Mouse (Mus musculus): ENCODE measurements around the gene Prkce. TPM values are rescaled to one million over a fixed set of nuclear protein-coding genes. Genes with fewer than 3 reads are reported as not detected.
A peak's percentile ranks its signal among the peaks of the same experiment; 100 is the strongest.

Prkce gene
- polyA plus RNA-seq, 1 experiment from 2014 or later = 6.7 TPM

- Histone ChIP-seq H3K27ac (peak overlapping the region; percentile 79), H3K4me1 (peaks cover 38% of the 10 kb centered on the region)
Observed at GRCm38 (mm10) chr17:86404795-86405501, 237.4 kb downstream of the Prkce start.

GRCm38 (mm10) chr17:86405644-86406043, 238.1 kb downstream of the Prkce start:
- Histone ChIP-seq H3K4me3 (no peak overlapping the region), H3K9ac (no peak overlapping the region), H3K9me3 (no peaks in the 10 kb centered on the region), H3K27me3 (no peaks in the 10 kb centered on the region), H3K4me1 (peaks cover 36% of the 10 kb centered on the region), H3K36me3 (no peaks in the 10 kb centered on the region), H3K27ac (peak overlapping the region; percentile 79), H3K4me2 (replicated peaks) (no peak overlapping the region; the same call in 1 of the 2 replicates)
- WGBS = 65% methylated on average over 8 of the region's 8 CpGs
- 0 out of 2 replicates have a peak, but pooled peaks have one; percentile 16 for ATAC-seq (ENCODE audit: low FRiP score, low read depth)

More at GRCm38 (mm10) chr17:86404795-86405501, 237.4 kb downstream of the Prkce start:
- ATAC-seq (ENCODE audit: low FRiP score, low read depth) = peak; percentile 62
- Histone ChIP-seq H3K36me3 (no peaks in the 10 kb centered on the region), H3K4me3 (no peak overlapping the region), H3K9ac (no peak overlapping the region), H3K9me3 (no peaks in the 10 kb centered on the region), H3K27me3 (no peaks in the 10 kb centered on the region), H3K4me2 (replicated peaks) (peak overlapping the region; percentile 5)
- WGBS = 29% methylated on average over 11 of the region's 11 CpGs

GRCm38 (mm10) chr17:86407921-86408613, 240.5 kb downstream of the Prkce start:
- Histone ChIP-seq H3K9me3 (no peaks in the 10 kb centered on the region), H3K36me3 (no peaks in the 10 kb centered on the region), H3K9ac (no peak overlapping the region), H3K4me2 (replicated peaks) (no peak overlapping the region), H3K4me3 (no peak overlapping the region), H3K27ac (no peak overlapping the region), H3K27me3 (no peaks in the 10 kb centered on the region), H3K4me1 (peaks cover 50% of the 10 kb centered on the region)
- ATAC-seq (ENCODE audit: low FRiP score, low read depth) = no peak
- 87% methylated on average over 8 of the region's 8 CpGs for WGBS

GRCm38 (mm10) chr17:86408614-86409006, 241.0 kb downstream of the Prkce start:
- no peak overlapping the region for H3K4me3 ChIP-seq
- no peaks in the 10 kb centered on the region for H3K36me3 ChIP-seq
- no peak overlapping the region for H3K4me2 ChIP-seq (replicated peaks)
- ATAC-seq (ENCODE audit: low FRiP score, low read depth) = no peak
- H3K27me3 ChIP-seq = no peaks in the 10 kb centered on the region
- H3K4me1 ChIP-seq = peaks cover 49% of the 10 kb centered on the region
- no peak overlapping the region for H3K9ac ChIP-seq
- H3K27ac ChIP-seq = no peak overlapping the region
- 90% methylated on average over 5 of the region's 5 CpGs for WGBS
- no peaks in the 10 kb centered on the region for H3K9me3 ChIP-seq

- ATAC-seq (ENCODE audit: low FRiP score, low read depth) = no peak
- H3K9ac ChIP-seq = no peak overlapping the region
- no peaks in the 10 kb centered on the region for H3K27me3 ChIP-seq
- no peaks in the 10 kb centered on the region for H3K36me3 ChIP-seq
- no peaks in the 10 kb centered on the region for H3K9me3 ChIP-seq
- H3K4me1 ChIP-seq = peaks cover 40% of the 10 kb centered on the region
- H3K4me2 ChIP-seq (replicated peaks) = no peak overlapping the region
- H3K27ac ChIP-seq = no peak overlapping the region
- H3K4me3 ChIP-seq = no peak overlapping the region
- 88% methylated on average over 8 of the region's 8 CpGs for WGBS
Observed at GRCm38 (mm10) chr17:86409485-86409884, 241.9 kb downstream of the Prkce start.

- no peak for ATAC-seq (ENCODE audit: low FRiP score, low read depth)
- WGBS = 48% methylated on average over 12 of the region's 12 CpGs
- Histone ChIP-seq H3K27me3 (no peaks in the 10 kb centered on the region), H3K27ac (no peak overlapping the region), H3K4me1 (peaks cover 30% of the 10 kb centered on the region), H3K9ac (no peak overlapping the region), H3K36me3 (no peaks in the 10 kb centered on the region), H3K9me3 (no peaks in the 10 kb centered on the region), H3K4me3 (no peak overlapping the region), H3K4me2 (replicated peaks) (no peak overlapping the region)
Observed at GRCm38 (mm10) chr17:86410496-86410895, 242.9 kb downstream of the Prkce start.

GRCm38 (mm10) chr17:86412141-86412540, 244.6 kb downstream of the Prkce start:
- no peak overlapping the region for H3K4me3 ChIP-seq
- H3K9ac ChIP-seq = no peak overlapping the region
- no peaks in the 10 kb centered on the region for H3K36me3 ChIP-seq
- H3K27me3 ChIP-seq = no peaks in the 10 kb centered on the region
- H3K9me3 ChIP-seq = no peaks in the 10 kb centered on the region
- ATAC-seq (ENCODE audit: low FRiP score, low read depth) = no peak
- 70% methylated on average over 6 of the region's 6 CpGs for WGBS
- H3K4me1 ChIP-seq = peaks cover 26% of the 10 kb centered on the region
- no peak overlapping the region for H3K27ac ChIP-seq
- no peak overlapping the region for H3K4me2 ChIP-seq (replicated peaks)

- 82% methylated on average over 8 of the region's 8 CpGs for WGBS
- peaks cover 16% of the 10 kb centered on the region for H3K4me1 ChIP-seq
- H3K9me3 ChIP-seq = no peaks in the 10 kb centered on the region
- H3K27me3 ChIP-seq = no peaks in the 10 kb centered on the region
- H3K36me3 ChIP-seq = no peaks in the 10 kb centered on the region
- no peak overlapping the region for H3K9ac ChIP-seq
- H3K4me2 ChIP-seq (replicated peaks) = no peak overlapping the region
- ATAC-seq (ENCODE audit: low FRiP score, low read depth) = no peak
- no peak overlapping the region for H3K27ac ChIP-seq
- no peak overlapping the region for H3K4me3 ChIP-seq
Observed at GRCm38 (mm10) chr17:86414608-86415007, 247.0 kb downstream of the Prkce start.

- no peak overlapping the region for H3K4me3 ChIP-seq
- H3K36me3 ChIP-seq = no peaks in the 10 kb centered on the region; the same call in 1 of the 2 replicates
- 90% methylated on average over 7 of the region's 7 CpGs for WGBS
- H3K27me3 ChIP-seq = no peaks in the 10 kb centered on the region
- no peak overlapping the region for H3K4me2 ChIP-seq (replicated peaks)
- H3K9ac ChIP-seq = no peak overlapping the region
- no peak for ATAC-seq (ENCODE audit: low FRiP score, low read depth)
- H3K27ac ChIP-seq = no peak overlapping the region
- H3K4me1 ChIP-seq = peaks cover 10% of the 10 kb centered on the region; the same call in 1 of the 2 replicates
- H3K9me3 ChIP-seq = peaks cover 6% of the 10 kb centered on the region; the same call in 1 of the 2 replicates
Observed at GRCm38 (mm10) chr17:86415989-86416388, 248.4 kb downstream of the Prkce start.

- H3K9ac ChIP-seq = no peak overlapping the region
- ATAC-seq (ENCODE audit: low FRiP score, low read depth) = no peak
- no peak overlapping the region for H3K27ac ChIP-seq
- H3K4me1 ChIP-seq = no peaks in the 10 kb centered on the region
- no peak overlapping the region for H3K4me2 ChIP-seq (replicated peaks)
- H3K9me3 ChIP-seq = peaks cover 6% of the 10 kb centered on the region; the same call in 1 of the 2 replicates
- no peak overlapping the region for H3K4me3 ChIP-seq
- WGBS = 81% methylated on average over 17 of the region's 17 CpGs
- H3K36me3 ChIP-seq = no peaks in the 10 kb centered on the region; the same call in 1 of the 2 replicates
- H3K27me3 ChIP-seq = no peaks in the 10 kb centered on the region
Observed at GRCm38 (mm10) chr17:86418334-86418733, 250.7 kb downstream of the Prkce start.

- H3K36me3 ChIP-seq = no peaks in the 10 kb centered on the region; the same call in 1 of the 2 replicates
- WGBS = 74% methylated on average over 6 of the region's 6 CpGs
- no peak for ATAC-seq (ENCODE audit: low FRiP score, low read depth)
- no peak overlapping the region for H3K4me2 ChIP-seq (replicated peaks)
- H3K27me3 ChIP-seq = no peaks in the 10 kb centered on the region
- no peaks in the 10 kb centered on the region for H3K4me1 ChIP-seq
- H3K9ac ChIP-seq = no peak overlapping the region
- peaks cover 6% of the 10 kb centered on the region; the same call in 1 of the 2 replicates for H3K9me3 ChIP-seq
- H3K27ac ChIP-seq = no peak overlapping the region
- no peak overlapping the region for H3K4me3 ChIP-seq
Observed at GRCm38 (mm10) chr17:86419199-86419598, 251.6 kb downstream of the Prkce start.

GRCm38 (mm10) chr17:86420646-86421338, 253.2 kb downstream of the Prkce start:
- Histone ChIP-seq H3K27ac (no peak overlapping the region), H3K4me2 (replicated peaks) (no peak overlapping the region), H3K36me3 (no peaks in the 10 kb centered on the region; the same call in 1 of the 2 replicates), H3K4me1 (no peaks in the 10 kb centered on the region), H3K9me3 (peaks cover 9% of the 10 kb centered on the region; the same call in 1 of the 2 replicates), H3K9ac (no peak overlapping the region), H3K27me3 (no peaks in the 10 kb centered on the region), H3K4me3 (no peak overlapping the region)
- WGBS = 89% methylated on average over 10 of the region's 10 CpGs
- no peak for ATAC-seq (ENCODE audit: low FRiP score, low read depth)
